Mouse (Mus musculus): Measurements from ENCODE around the gene Haus2. TPM values are rescaled to one million over a fixed set of nuclear protein-coding genes. Genes with fewer than 3 reads are reported as not detected.
A peak's percentile ranks its signal among the peaks of the same experiment; 100 is the strongest.

The Haus2 gene
- polyA plus RNA-seq, 1 experiment from 2014 or later: 13.2 TPM

GRCm38 (mm10) chr2:120643836-120644235 lies 34.7 kb downstream of the Haus2 start:
- TF ChIP-seq CTCF (IDR thresholded peaks at IDR 0.05) (no peak), EP300 (IDR thresholded peaks at IDR 0.05) (no peak)
- H3K9me3 ChIP-seq (ENCODE audit: low read length): no peaks in the 10 kb centered on the region
- peak; percentile 92 for DNase-seq (ENCODE audit: low spot score)
- H3K27me3 ChIP-seq (replicated peaks; ENCODE audit: insufficient read depth, low read length): no peaks in the 10 kb centered on the region
- H3K4me1 ChIP-seq (ENCODE audit: insufficient read depth, low read depth, low read length): peaks cover 8% of the 10 kb centered on the region; the same call in 1 of the 2 replicates
- H3K4me2 ChIP-seq (replicated peaks; ENCODE audit: low read depth, low read length): no peak overlapping the region
- no peaks in the 10 kb centered on the region for H3K36me3 ChIP-seq (ENCODE audit: insufficient read depth, low read length)
- H3K9ac ChIP-seq (replicated peaks; ENCODE audit: low read depth): no peak overlapping the region
- no peak overlapping the region for H3K4me3 ChIP-seq (ENCODE audit: low read depth, low read length)
- peak; percentile 95 for ATAC-seq
- WGBS: 54% methylated on average over 7 of the region's 7 CpGs
- peak overlapping the region; percentile 57 for H3K27ac ChIP-seq (ENCODE audit: low read length)

DNA sequence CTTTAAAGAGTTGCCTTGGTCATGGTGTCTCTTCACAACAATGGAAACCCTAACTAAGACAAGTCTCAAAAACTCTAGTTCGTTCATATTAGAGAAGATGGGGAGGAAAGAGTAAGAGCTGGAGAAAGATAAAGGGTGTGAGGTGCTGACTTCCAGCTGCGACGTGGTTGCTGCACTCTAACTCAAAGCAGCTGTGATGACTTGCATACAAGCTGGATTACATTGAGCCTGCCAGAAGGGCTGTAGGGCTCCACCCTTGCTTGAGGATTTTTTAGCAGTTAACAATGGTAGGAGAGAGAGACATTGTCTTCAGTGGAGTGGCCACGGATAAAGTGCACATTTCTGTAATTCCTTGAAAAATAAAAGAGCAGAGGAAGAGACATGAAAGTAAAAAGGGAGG lies 37.6 kb downstream of the Haus2 start:
- no peaks in the 10 kb centered on the region for H3K27me3 ChIP-seq (replicated peaks; ENCODE audit: insufficient read depth, low read length)
- H3K4me1 ChIP-seq (ENCODE audit: insufficient read depth, low read depth, low read length): peaks cover 8% of the 10 kb centered on the region; the same call in 1 of the 2 replicates
- no peak overlapping the region for H3K9ac ChIP-seq (replicated peaks; ENCODE audit: low read depth)
- WGBS: 36% methylated on average over 4 of the region's 4 CpGs
- no peaks in the 10 kb centered on the region for H3K36me3 ChIP-seq (ENCODE audit: insufficient read depth, low read length)
- DNase-seq (ENCODE audit: low spot score): peak; percentile 88
- H3K4me3 ChIP-seq (ENCODE audit: low read depth, low read length): no peak overlapping the region
- H3K4me2 ChIP-seq (replicated peaks; ENCODE audit: low read depth, low read length): no peak overlapping the region
- H3K27ac ChIP-seq (ENCODE audit: low read length): no peak overlapping the region; the same call in 1 of the 2 replicates
- ATAC-seq: peak; percentile 81
- 0 out of 2 replicates have a peak, but pooled peaks have one; percentile 42 for TF ChIP-seq EP300 (IDR thresholded peaks at IDR 0.05)
- TF ChIP-seq CTCF (IDR thresholded peaks at IDR 0.05): no peak
- H3K9me3 ChIP-seq (ENCODE audit: low read length): no peaks in the 10 kb centered on the region

GRCm38 (mm10) chr2:120652256-120652924 lies 43.2 kb downstream of the Haus2 start:
- DNase-seq (ENCODE audit: low spot score): peak; percentile 85
- H3K27me3 ChIP-seq (replicated peaks; ENCODE audit: insufficient read depth, low read length): no peaks in the 10 kb centered on the region
- H3K4me2 ChIP-seq (replicated peaks; ENCODE audit: low read depth, low read length): peak overlapping the region; percentile 25
- peak overlapping the region; percentile 80 for H3K27ac ChIP-seq (ENCODE audit: low read length)
- peak; percentile 79 for ATAC-seq
- no peak overlapping the region for H3K9ac ChIP-seq (replicated peaks; ENCODE audit: low read depth)
- H3K9me3 ChIP-seq (ENCODE audit: low read length): no peaks in the 10 kb centered on the region
- peaks cover 7% of the 10 kb centered on the region; the same call in 1 of the 2 replicates for H3K4me1 ChIP-seq (ENCODE audit: insufficient read depth, low read depth, low read length)
- WGBS: 47% methylated on average over 7 of the region's 7 CpGs
- no peaks in the 10 kb centered on the region for H3K36me3 ChIP-seq (ENCODE audit: insufficient read depth, low read length)
- no peak overlapping the region for H3K4me3 ChIP-seq (ENCODE audit: low read depth, low read length)
- TF ChIP-seq EP300 (IDR thresholded peaks at IDR 0.05) (no peak), CTCF (IDR thresholded peaks at IDR 0.05) (no peak)

DNA sequence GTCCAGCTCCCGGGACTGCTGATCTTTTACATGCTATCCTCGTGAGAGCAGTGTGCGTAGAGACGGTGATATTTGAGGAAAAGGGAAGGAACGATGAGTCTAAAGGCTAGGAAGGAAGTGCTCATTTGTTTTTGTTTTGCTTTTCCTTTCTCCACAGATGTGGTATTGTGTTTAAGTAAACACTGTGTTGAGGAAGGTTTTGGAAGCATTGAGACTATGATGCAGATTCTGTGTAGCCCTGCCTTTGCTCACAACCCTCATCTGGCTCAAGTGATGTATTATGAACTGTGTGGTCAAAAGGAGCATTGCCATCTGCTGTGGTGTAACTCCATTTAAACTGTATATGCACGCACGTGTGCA lies 43.7 kb downstream of the Haus2 start:
- DNase-seq (ENCODE audit: low spot score) (peak; percentile 68), ATAC-seq (peak; percentile 79)
- H3K9ac ChIP-seq (replicated peaks; ENCODE audit: low read depth): no peak overlapping the region
- H3K36me3 ChIP-seq (ENCODE audit: insufficient read depth, low read length): no peaks in the 10 kb centered on the region
- no peaks in the 10 kb centered on the region for H3K27me3 ChIP-seq (replicated peaks; ENCODE audit: insufficient read depth, low read length)
- H3K9me3 ChIP-seq (ENCODE audit: low read length): no peaks in the 10 kb centered on the region
- TF ChIP-seq EP300 (IDR thresholded peaks at IDR 0.05) (peak; percentile 87), CTCF (IDR thresholded peaks at IDR 0.05) (no peak)
- WGBS: 48% methylated on average over 7 of the region's 7 CpGs
- peaks cover 7% of the 10 kb centered on the region; the same call in 1 of the 2 replicates for H3K4me1 ChIP-seq (ENCODE audit: insufficient read depth, low read depth, low read length)
- H3K4me2 ChIP-seq (replicated peaks; ENCODE audit: low read depth, low read length): peak overlapping the region; percentile 25
- H3K27ac ChIP-seq (ENCODE audit: low read length): peak overlapping the region; percentile 80
- H3K4me3 ChIP-seq (ENCODE audit: low read depth, low read length): no peak overlapping the region

- DNase-seq (ENCODE audit: low spot score) (no peak), ATAC-seq (no peak)
- H3K4me2 ChIP-seq (replicated peaks; ENCODE audit: low read depth, low read length): no peak overlapping the region
- 81% methylated on average over 2 of the region's 2 CpGs for WGBS
- H3K27ac ChIP-seq (ENCODE audit: low read length): no peak overlapping the region
- H3K9me3 ChIP-seq (ENCODE audit: low read length): no peaks in the 10 kb centered on the region
- no peak for TF ChIP-seq EP300 (IDR thresholded peaks at IDR 0.05)
- TF ChIP-seq CTCF (IDR thresholded peaks at IDR 0.05): peak; percentile 15; the same call in 1 of the 2 replicates
- no peaks in the 10 kb centered on the region for H3K36me3 ChIP-seq (ENCODE audit: insufficient read depth, low read length)
- H3K27me3 ChIP-seq (replicated peaks; ENCODE audit: insufficient read depth, low read length): no peaks in the 10 kb centered on the region
- H3K9ac ChIP-seq (replicated peaks; ENCODE audit: low read depth): no peak overlapping the region
- no peak overlapping the region for H3K4me3 ChIP-seq (ENCODE audit: low read depth, low read length)
- peaks cover 10% of the 10 kb centered on the region; the same call in 1 of the 2 replicates for H3K4me1 ChIP-seq (ENCODE audit: insufficient read depth, low read depth, low read length)
Observed at GRCm38 (mm10) chr2:120654693-120655092, 45.5 kb downstream of the Haus2 start.

DNA sequence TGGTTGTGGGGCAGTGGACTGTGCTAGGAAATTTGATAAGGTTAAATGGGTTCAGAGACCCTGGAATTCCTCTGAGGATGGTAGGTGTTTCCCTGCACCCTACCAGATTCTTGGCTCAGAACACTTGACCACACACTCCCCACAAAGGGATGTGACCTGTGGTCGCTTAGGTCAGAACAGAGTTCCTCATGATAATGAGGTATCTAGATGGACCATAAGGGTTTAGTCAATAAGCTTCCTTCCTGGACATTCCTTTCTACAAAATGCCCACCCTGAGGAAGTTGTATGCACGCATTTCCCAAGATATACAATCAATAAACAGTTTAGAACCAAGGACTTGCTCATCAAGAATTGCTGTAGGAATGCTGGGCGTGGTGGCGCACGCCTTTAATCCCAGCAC lies 46.7 kb downstream of the Haus2 start:
- H3K9me3 ChIP-seq (ENCODE audit: low read length): no peaks in the 10 kb centered on the region
- TF ChIP-seq EP300 (IDR thresholded peaks at IDR 0.05) (peak; percentile 84), CTCF (IDR thresholded peaks at IDR 0.05) (no peak)
- WGBS: 65% methylated on average over 5 of the region's 5 CpGs
- H3K4me1 ChIP-seq (ENCODE audit: insufficient read depth, low read depth, low read length): peaks cover 13% of the 10 kb centered on the region; the same call in 1 of the 2 replicates
- ATAC-seq (peak; percentile 11; the same call in 1 of the 2 replicates), DNase-seq (ENCODE audit: low spot score) (no peak)
- no peak overlapping the region for H3K4me3 ChIP-seq (ENCODE audit: low read depth, low read length)
- no peak overlapping the region for H3K4me2 ChIP-seq (replicated peaks; ENCODE audit: low read depth, low read length)
- H3K27ac ChIP-seq (ENCODE audit: low read length): no peak overlapping the region
- H3K9ac ChIP-seq (replicated peaks; ENCODE audit: low read depth): no peak overlapping the region
- no peaks in the 10 kb centered on the region for H3K36me3 ChIP-seq (ENCODE audit: insufficient read depth, low read length)
- H3K27me3 ChIP-seq (replicated peaks; ENCODE audit: insufficient read depth, low read length): no peaks in the 10 kb centered on the region
